Mouse (Mus musculus) liver, postnatal 0 days (tissue): Measurements from ENCODE around the gene Aass.

Source experiments
- CTCF ChIP-seq: sonication (generic); IDR thresholded peaks from 2 replicates; pipeline ENCODE4 v1.5.1; 2016; ENCODE audit warnings: antibody characterized with exemption, low read depth
- EP300 ChIP-seq: IDR thresholded peaks from 2 replicates; pipeline ENCODE4 v1.6.1; 2016; ENCODE audit warnings: antibody characterized with exemption, low read depth, mild to moderate bottlenecking

DNA sequence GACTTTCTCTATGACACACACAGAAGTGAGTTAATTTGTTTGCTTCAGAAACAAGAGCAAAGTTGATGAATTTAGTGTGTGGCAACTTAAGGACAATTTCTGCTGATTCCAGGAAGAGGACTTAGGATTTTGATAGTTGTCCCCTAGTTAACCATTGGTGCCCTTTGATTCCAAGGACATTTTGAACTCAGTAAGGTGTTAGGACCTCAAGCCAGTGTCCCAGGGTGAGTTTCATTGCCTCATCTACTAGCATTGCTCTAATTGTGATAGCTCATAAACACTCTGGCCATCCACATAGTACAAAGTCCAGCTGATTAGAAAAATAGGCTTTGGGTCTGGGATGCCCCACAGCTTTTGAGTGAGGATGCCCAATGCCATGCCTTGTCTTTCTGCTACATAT is 11.2 kb upstream of the Aass start:
- TF ChIP-seq CTCF (no peak), EP300 (peak; percentile 89)
